Comparison of ENCODE assay signal across 8 mouse cellular contexts in genomic region chr8:60632250-60632932, GRCm38 (mm10). TPM values are rescaled to one million over a fixed set of nuclear protein-coding genes. Genes with fewer than 3 reads are reported as not detected.
DNase-seq lines count a peak whose midpoint lies in the region; ATAC-seq and TF ChIP-seq lines count a peak whose summit lies in the region.

TSS of gene Mfap3l (plus strand) at chr8:60632827.

- peaks cover 36% of the 10 kb centered on the region for H3K4me1 ChIP-seq in forebrain, embryonic 10.5 days
- peaks cover 4 to 11% of the 10 kb centered on the region in 2 experiments for H3K4me1 ChIP-seq in heart, embryonic 14.5 days (ENCODE audit: control insufficient read depth in 2 of 2, insufficient read depth in 2 of 2, low read length in 2 of 2)
- peaks cover 9% of the 10 kb centered on the region for H3K4me1 ChIP-seq in liver, embryonic 11.5 days (replicated peaks; ENCODE audit: control insufficient read depth, insufficient read depth, low read length)

- H3ac ChIP-seq in myocyte (ENCODE audit: control insufficient read depth, insufficient read length) = peak within 1 kb of the TSS; percentile 58

- H3K79me2 ChIP-seq in myocyte (ENCODE audit: control insufficient read depth, insufficient read depth) = peaks cover 43% of the 10 kb centered on the region

- TF ChIP-seq POLR2A in myocyte (IDR thresholded peaks at IDR 0.05; ENCODE audit: insufficient read length, low read depth) = peak; percentile 83

- no peaks in the 10 kb centered on the region for H3K9me3 ChIP-seq in forebrain, embryonic 10.5 days
- no peaks in the 10 kb centered on the region for H3K9me3 ChIP-seq in heart, embryonic 14.5 days (ENCODE audit: control insufficient read depth, low read length)
- H3K9me3 ChIP-seq in liver, embryonic 11.5 days (ENCODE audit: control insufficient read depth, low read length) = no peaks in the 10 kb centered on the region

- H3K9ac ChIP-seq in heart, embryonic 14.5 days (ENCODE audit: low read length) = peak within 1 kb of the TSS; percentile 77
- peak within 1 kb of the TSS; percentile 66 for H3K9ac ChIP-seq in liver, embryonic 11.5 days (ENCODE audit: low read depth, low read length)

- no peaks in the 10 kb centered on the region for H3K36me3 ChIP-seq in forebrain, embryonic 10.5 days (replicated peaks)
- H3K36me3 ChIP-seq in heart, embryonic 14.5 days (ENCODE audit: control insufficient read depth, insufficient read depth, low read length) = no peaks in the 10 kb centered on the region
- no peaks in the 10 kb centered on the region for H3K36me3 ChIP-seq in liver, embryonic 11.5 days (ENCODE audit: control insufficient read depth, insufficient read depth, low read length)
- peaks cover 6% of the 10 kb centered on the region for H3K36me3 ChIP-seq in myocyte (ENCODE audit: control insufficient read depth, insufficient read depth)

- peak; percentile 1 to 6 for DNase-seq in CD8-positive naive resting alpha-beta T cell, adult 2 months (ENCODE audit: low read depth in 2 of 2, low spot score in 2 of 2)
- peak; percentile 74 for DNase-seq in c-Kit-positive CD71-positive TER-119-negative erythroid progenitor cells, embryonic 14.5 days (ENCODE audit: low read depth)
- peak; percentile 89 for DNase-seq in forebrain, embryonic 10.5 days (ENCODE audit: extremely low spot score, low spot score)
- DNase-seq in kidney, postnatal 10 days = peak; percentile 95
- DNase-seq in liver, embryonic 11.5 days (ENCODE audit: low spot score) = peak; percentile 88
- DNase-seq in spleen, postnatal 4 days (ENCODE audit: low spot score in 2 of 2) = peak; percentile 72 to 80

- peak within 1 kb of the TSS; percentile 74 for H3K4me3 ChIP-seq in forebrain, embryonic 10.5 days
- peak within 1 kb of the TSS; percentile 70 to 72 for H3K4me3 ChIP-seq in heart, embryonic 14.5 days (ENCODE audit: control insufficient read depth in 1 of 2, insufficient read depth in 1 of 2, low read depth in 1 of 2, low read length in 2 of 2)
- H3K4me3 ChIP-seq in liver, embryonic 11.5 days (ENCODE audit: low read depth, low read length) = peak within 1 kb of the TSS; percentile 62
- H3K4me3 ChIP-seq in myocyte = peak within 1 kb of the TSS; percentile 65

- H3K4me2 ChIP-seq in heart, embryonic 14.5 days (ENCODE audit: low read length) = peak within 1 kb of the TSS; percentile 100
- H3K4me2 ChIP-seq in liver, embryonic 11.5 days = peak within 1 kb of the TSS; percentile 99
- peak within 1 kb of the TSS; percentile 85 for H3K4me2 ChIP-seq in myocyte (ENCODE audit: low read depth)

- peak within 1 kb of the TSS; percentile 82 for H3K27ac ChIP-seq in forebrain, embryonic 10.5 days
- peak within 1 kb of the TSS; percentile 61 to 72 for H3K27ac ChIP-seq in heart, embryonic 14.5 days (replicated peaks in 1 of 2; ENCODE audit: control insufficient read depth in 1 of 2, insufficient read depth in 1 of 2, low read depth in 2 of 2, low read length in 2 of 2)
- no peak within 1 kb of the TSS for H3K27ac ChIP-seq in liver, embryonic 11.5 days (ENCODE audit: low read depth, low read length)

- peaks cover 51% of the 10 kb centered on the region for H3K27me3 ChIP-seq in forebrain, embryonic 10.5 days (ENCODE audit: poor library complexity, severe bottlenecking)
- H3K27me3 ChIP-seq in heart, embryonic 14.5 days (ENCODE audit: control insufficient read depth, insufficient read depth, low read length) = peaks cover 16% of the 10 kb centered on the region
- peaks cover 25% of the 10 kb centered on the region for H3K27me3 ChIP-seq in liver, embryonic 11.5 days (replicated peaks; ENCODE audit: control insufficient read depth, insufficient read depth, low read length)
- no peaks in the 10 kb centered on the region for H3K27me3 ChIP-seq in myocyte (ENCODE audit: control insufficient read depth, insufficient read depth, insufficient read length)

- WGBS in forebrain, embryonic 10.5 days = under 1% methylated on average over 60 of the region's 60 CpGs
- under 1% methylated on average over 59 of the region's 60 CpGs for WGBS in heart, embryonic 14.5 days
- under 1% methylated on average over 59 of the region's 60 CpGs for WGBS in liver, embryonic 11.5 days

- peak; percentile 98 for ATAC-seq in heart, embryonic 14.5 days (ENCODE audit: insufficient number of reproducible peaks, insufficient read depth, low FRiP score, low read depth)
- ATAC-seq in liver, embryonic 11.5 days (replicated peaks; ENCODE audit: low FRiP score) = peak; percentile 99

TF ChIP-seq in myocyte, 11 proteins besides CTCF, POLR2A, EP300 and RAD21:
- TF ChIP-seq TCF12 (IDR thresholded peaks at IDR 0.05; ENCODE audit: insufficient read depth, poor library complexity, severe bottlenecking) (no peak), POLR2AphosphoS2 (IDR thresholded peaks at IDR 0.05; ENCODE audit: insufficient read length, low read depth) (peak; percentile 91), MAX (IDR thresholded peaks at IDR 0.05; ENCODE audit: low read depth) (no peak), MYOD1 (IDR thresholded peaks at IDR 0.05; ENCODE audit: control insufficient read depth in 1 of 3, insufficient read length in 2 of 3, low read depth in 2 of 3) (no peak), CEBPB (IDR thresholded peaks at IDR 0.05; ENCODE audit: insufficient read depth, poor library complexity, severe bottlenecking) (no peak), E2F4 (IDR thresholded peaks at IDR 0.05; ENCODE audit: insufficient read depth) (no peak), TCF3 (IDR thresholded peaks at IDR 0.05; ENCODE audit: insufficient read length, low read depth) (no peak)

RNA-seq across cellular contexts. Expression of gene Mfap3l, which starts in this region (rescaled TPM):
- polyA plus RNA-seq in forebrain, embryonic 10.5 days (2016; fragmentation: Nextera tagmentation; extraction: Ambion mirVana) = 0.90 and 0.96 TPM in 2 replicates
- polyA plus RNA-seq in heart, embryonic 14.5 days (2014; fragmentation: Nextera tagmentation; extraction: Ambion mirVana) = 0.80 and 1.0 TPM in 2 replicates
- 0.57 and 0.71 TPM in 2 replicates for polyA plus RNA-seq in liver, embryonic 11.5 days (2014; fragmentation: Nextera tagmentation; extraction: Ambion mirVana)
- 12.9 TPM for polyA plus RNA-seq in myocyte (2012; fragmentation: generic; extraction: Trizol)

Comparison
In these comparisons a context has a peak if more than half of its experiments do, and no peak if none do; other contexts are left out.
1. Peak in DNase-seq, H3K4me3 ChIP-seq and H3K27ac ChIP-seq in forebrain, embryonic 10.5 days; RNA of the gene not detected or under 1 TPM.
2. Peak in DNase-seq, ATAC-seq, H3K4me3 ChIP-seq, H3K9ac ChIP-seq and H3K4me2 ChIP-seq in liver, embryonic 11.5 days; RNA of the gene not detected or under 1 TPM.
3. DNase-seq: peak in every context shown above with its lines; median percentile 95 in kidney, postnatal 10 days; 89 in forebrain, embryonic 10.5 days; 88 in liver, embryonic 11.5 days; 76 in spleen, postnatal 4 days; 74 in c-Kit-positive CD71-positive TER-119-negative erythroid progenitor cells, embryonic 14.5 days; 4 in CD8-positive naive resting alpha-beta T cell, adult 2 months.